21 mouse cellular contexts compared by ENCODE assay signal in genomic region chr9:53345728-53346127, GRCm38 (mm10). TPM values are rescaled to one million over a fixed set of nuclear protein-coding genes. Genes with fewer than 3 reads are reported as not detected.
DNase-seq lines count a peak whose midpoint lies in the region; ATAC-seq and TF ChIP-seq lines count a peak whose summit lies in the region.
"Had no signal": no experiment of that assay in that cellular context is flagged by ENCODE, and none has a peak within 500 bp of the region (broad histone marks: within the 10 kb centered on the region; RNA-seq: fewer than 3 reads in every experiment).

No protein-coding gene starts in this region.

- no peak for TF ChIP-seq POLR2A in cerebellum, adult 2 months (IDR thresholded peaks at IDR 0.05; ENCODE audit: borderline replicate concordance, insufficient read depth, low read length)
- TF ChIP-seq POLR2A in liver, adult 2 months (IDR thresholded peaks at IDR 0.05; ENCODE audit: extremely low read depth, insufficient read depth, low read length), result no peak
- no peak for TF ChIP-seq POLR2A in small intestine, adult 2 months (IDR thresholded peaks at IDR 0.05; ENCODE audit: low read depth, low read length)

- peaks cover 23% of the 10 kb centered on the region for H3K4me1 ChIP-seq in cerebellum, adult 2 months (ENCODE audit: control insufficient read depth, insufficient read depth, low read length)
- H3K4me1 ChIP-seq in liver, adult 2 months (ENCODE audit: control insufficient read depth, insufficient read depth, low read length), result peaks cover 43% of the 10 kb centered on the region
- H3K4me1 ChIP-seq in liver, postnatal 0 days (ENCODE audit: insufficient read depth), result no peaks in the 10 kb centered on the region
- H3K4me1 ChIP-seq in small intestine, adult 2 months (ENCODE audit: control insufficient read depth, insufficient read depth, insufficient read length, low read length), result peaks cover 3% of the 10 kb centered on the region

- no peaks in the 10 kb centered on the region for H3K27me3 ChIP-seq in cerebellum, adult 2 months (ENCODE audit: control insufficient read depth, insufficient read depth, low read length)
- no peaks in the 10 kb centered on the region for H3K27me3 ChIP-seq in liver, adult 2 months (ENCODE audit: control insufficient read depth, insufficient read depth, low read length)
- no peaks in the 10 kb centered on the region for H3K27me3 ChIP-seq in liver, postnatal 0 days (ENCODE audit: insufficient read depth, low read length)
- H3K27me3 ChIP-seq in small intestine, adult 2 months (ENCODE audit: control insufficient read depth, insufficient read depth, low read length), result no peaks in the 10 kb centered on the region
- H3K27me3 ChIP-seq: CH12.LX, Patski had no signal

- 6% methylated on average over 3 of the region's 3 CpGs for whole genome bisulfite sequencing in cerebellum, adult 2 months
- WGBS in liver, adult 2 months, result 26% methylated on average over 3 of the region's 3 CpGs
- 51% methylated on average over 3 of the region's 3 CpGs for WGBS in liver, postnatal 0 days (ENCODE audit: insufficient replicate concordance)
- WGBS in small intestine, adult 2 months, result 23% methylated on average over 3 of the region's 3 CpGs

- peak overlapping the region; percentile 12; the same call in 1 of the 2 replicates for H3K9ac ChIP-seq in liver, adult 2 months (ENCODE audit: low read depth, low read length)
- H3K9ac ChIP-seq in liver, postnatal 0 days (replicated peaks), result no peak overlapping the region

- ATAC-seq in liver, postnatal 0 days, result no peak
- ATAC-seq: activated CD4-positive, CD25-positive, alpha-beta regulatory T cell, adult 4 months; CD4-positive, CD25-positive, alpha-beta regulatory T cell, adult 4 months had no signal

- TF ChIP-seq EP300 in liver, postnatal 0 days (IDR thresholded peaks at IDR 0.05; ENCODE audit: low read depth), result no peak

- no peaks in the 10 kb centered on the region for H3K9me3 ChIP-seq in liver, postnatal 0 days (ENCODE audit: low read length)
- H3K9me3 ChIP-seq: G1E had no signal

- H3K4me2 ChIP-seq in liver, postnatal 0 days (ENCODE audit: low read depth, low read length), result no peak overlapping the region

- peaks cover 27% of the 10 kb centered on the region for H3K79me2 ChIP-seq in liver, adult 2 months (ENCODE audit: control insufficient read depth, insufficient read depth, low read length)

- peak overlapping the region; percentile 90; the same call in 1 of the 2 replicates for H3K27ac ChIP-seq in cerebellum, adult 2 months (ENCODE audit: insufficient read depth, low read length)
- H3K27ac ChIP-seq in liver, adult 2 months (replicated peaks; ENCODE audit: insufficient read depth, low read depth, low read length), result peak overlapping the region; percentile 85
- H3K27ac ChIP-seq in liver, postnatal 0 days (ENCODE audit: low read depth), result no peak overlapping the region
- H3K27ac ChIP-seq in small intestine, adult 2 months (ENCODE audit: insufficient read depth, low read depth, low read length), result 0 out of 2 replicates have a peak overlapping the region, but pooled peaks have one; percentile 12

- H3K4me3 ChIP-seq in cerebellum, adult 2 months (replicated peaks; ENCODE audit: insufficient read depth, low read depth, low read length), result peak overlapping the region; percentile 15
- no peak overlapping the region for H3K4me3 ChIP-seq in liver, adult 2 months (ENCODE audit: insufficient read depth, low read depth, low read length)
- H3K4me3 ChIP-seq in liver, postnatal 0 days (ENCODE audit: low read depth, low read length), result no peak overlapping the region
- no peak overlapping the region for H3K4me3 ChIP-seq in small intestine, adult 2 months (ENCODE audit: low read depth, low read length)

- no peak for TF ChIP-seq CTCF in cerebellum, adult 2 months (IDR thresholded peaks at IDR 0.05; ENCODE audit: borderline replicate concordance, insufficient read depth, low read depth, low read length)
- no peak for TF ChIP-seq CTCF in liver, adult 2 months (IDR thresholded peaks at IDR 0.05; ENCODE audit: low read depth, low read length)
- TF ChIP-seq CTCF in liver, postnatal 0 days (IDR thresholded peaks at IDR 0.05; ENCODE audit: low read depth), result no peak
- no peak for TF ChIP-seq CTCF in small intestine, adult 2 months (IDR thresholded peaks at IDR 0.05; ENCODE audit: extremely low read depth, insufficient read length, insufficient replicate concordance, low read depth, low read length)

- H3K36me3 ChIP-seq in liver, adult 2 months (ENCODE audit: control insufficient read depth, insufficient read depth, low read length), result peaks cover 8% of the 10 kb centered on the region
- H3K36me3 ChIP-seq in liver, postnatal 0 days (replicated peaks; ENCODE audit: insufficient read depth, low read length), result no peaks in the 10 kb centered on the region
- 0 out of 2 replicates have a peak, but pooled peaks cover 2% of the 10 kb centered on the region for H3K36me3 ChIP-seq in small intestine, adult 2 months (ENCODE audit: control insufficient read depth, insufficient read depth, low read length)
- H3K36me3 ChIP-seq: G1E had no signal

- DNase-seq in cerebellum, adult 2 months, result peak; percentile 31 to 52
- DNase-seq in cerebellum, postnatal 36 days, result no peak
- DNase-seq in liver, adult 2 months (ENCODE audit: extremely low read depth, low read depth, low spot score), result peak; percentile 84
- no peak for DNase-seq in liver, postnatal 0 days
- no peak for DNase-seq in gastrocnemius, postnatal 4 days (ENCODE audit: low spot score in 2 of 2)
- DNase-seq: adrenal gland, adult 8-10 months; adrenal gland, postnatal 10 days; adrenal gland, postnatal 14 days; adrenal gland, postnatal 25 days; adrenal gland, postnatal 36 days; B cell, adult 2 months; cerebellum, adult 11-12 months had no signal

RNA-seq across cellular contexts. Expression of gene Kdelc2, which starts 38.1 kb away (rescaled TPM):
- 3.0 and 3.5 TPM in 2 replicates for polyA plus RNA-seq in cerebellum, adult 2 months (2012; rRNA removed)
- total RNA-seq in liver, adult 2 months (2014; rRNA removed), result 5.6 and 6.2 TPM in 2 replicates
- 2.0 and 2.4 TPM in 2 replicates for polyA plus RNA-seq in liver, adult 2 months (2012; rRNA removed)
- polyA plus RNA-seq in liver, postnatal 0 days (2015; fragmentation: Nextera tagmentation; extraction: Ambion mirVana), result 2.6 and 2.7 TPM in 2 replicates
- 1.5 and 2.6 TPM in 2 replicates for polyA plus RNA-seq in small intestine, adult 2 months (2012; rRNA removed)
- total RNA-seq in gastrocnemius, postnatal 4 days (2021), result 10 to 100 TPM; 25.3 to 25.5 TPM
- total RNA-seq: CH12.LX had no signal
- polyA plus RNA-seq: G1E had no signal

RNA-seq across cellular contexts. Expression of gene Exph5, which starts 44.3 kb away (rescaled TPM):
- polyA plus RNA-seq in cerebellum, adult 2 months (2012; rRNA removed), result 25.2 and 32.7 TPM in 2 replicates
- 11.9 and 12.6 TPM in 2 replicates for total RNA-seq in liver, adult 2 months (2014; rRNA removed)
- 1.9 and 2.7 TPM in 2 replicates for polyA plus RNA-seq in liver, adult 2 months (2012; rRNA removed)
- polyA plus RNA-seq in liver, postnatal 0 days (2015; fragmentation: Nextera tagmentation; extraction: Ambion mirVana), result 0.18 and 0.36 TPM in 2 replicates
- polyA plus RNA-seq in small intestine, adult 2 months (2012; rRNA removed), result 1.3 and 2.6 TPM in 2 replicates
- under 1 TPM; 0.15 to 0.21 TPM for total RNA-seq in gastrocnemius, postnatal 4 days (2021)
- total RNA-seq: CH12.LX, MEL had no signal
- polyA plus RNA-seq: adrenal gland, adult 2 months; C2C12; G1E had no signal

RNA-seq across cellular contexts. Expression of gene 4930550C14Rik, which starts 56.4 kb away (rescaled TPM):
- polyA plus RNA-seq in cerebellum, adult 2 months (2012; rRNA removed), result 0.54 and 0.81 TPM in 2 replicates
- 0.28 and 0.34 TPM in 2 replicates for total RNA-seq in liver, adult 2 months (2014; rRNA removed)
- not detected in 2 replicates for polyA plus RNA-seq in liver, adult 2 months (2012; rRNA removed)
- 0.78 and 0.89 TPM in 2 replicates for polyA plus RNA-seq in liver, postnatal 0 days (2015; fragmentation: Nextera tagmentation; extraction: Ambion mirVana)
- not detected in 2 replicates for polyA plus RNA-seq in small intestine, adult 2 months (2012; rRNA removed)
- total RNA-seq in gastrocnemius, postnatal 4 days (2021), result under 1 TPM; 0.10 to 0.44 TPM
- total RNA-seq: G1E had no signal
- polyA plus RNA-seq: G1E had no signal

Comparison
In these comparisons a context has a peak if more than half of its experiments do, and no peak if none do; other contexts are left out.
1. DNase-seq: peak in cerebellum, adult 2 months (2 of 2) and liver, adult 2 months (single experiment); none in cerebellum, postnatal 36 days (0 of 2), liver, postnatal 0 days (single experiment) and gastrocnemius, postnatal 4 days (0 of 2).